ENCODE assay signal across 26 mouse cellular contexts in genomic region chr10:19969831-19970460, GRCm38 (mm10). TPM values are rescaled to one million over a fixed set of nuclear protein-coding genes. Genes with fewer than 3 reads are reported as not detected.
A peak's percentile ranks its signal among the peaks of the same experiment; 100 is the strongest.
DNase-seq lines count a peak whose midpoint lies in the region; ATAC-seq lines count a peak whose summit lies in the region.
"Had no signal": no experiment of that assay in that cellular context is flagged by ENCODE, and none has a peak within 500 bp of the region (broad histone marks: within the 10 kb centered on the region; RNA-seq: fewer than 3 reads in every experiment).

No protein-coding gene starts in this region.

- H3K27ac ChIP-seq in heart, embryonic 10.5 days, result no peak overlapping the region
- H3K27ac ChIP-seq in kidney, embryonic 15.5 days, result no peak overlapping the region
- H3K27ac ChIP-seq: embryonic facial prominence, embryonic 10.5 days; embryonic facial prominence, embryonic 13.5 days; forebrain, embryonic 12.5 days; forebrain, embryonic 15.5 days; heart, adult 2 months; hindbrain, embryonic 13.5 days; intestine, embryonic 15.5 days had no signal

- H3K4me3 ChIP-seq in heart, embryonic 10.5 days, result no peak overlapping the region
- H3K4me3 ChIP-seq in kidney, embryonic 15.5 days (replicated peaks), result no peak overlapping the region
- H3K4me3 ChIP-seq: embryonic facial prominence, embryonic 10.5 days; embryonic facial prominence, embryonic 13.5 days; erythroblast, embryonic 14.5 days; forebrain, embryonic 12.5 days; forebrain, embryonic 15.5 days; heart, adult 2 months; hindbrain, embryonic 13.5 days; intestine, embryonic 15.5 days had no signal

- no peak overlapping the region for H3K4me2 ChIP-seq in kidney, embryonic 15.5 days
- H3K4me2 ChIP-seq: embryonic facial prominence, embryonic 13.5 days; forebrain, embryonic 12.5 days; forebrain, embryonic 15.5 days; heart, embryonic 11.5 days; hindbrain, embryonic 13.5 days; intestine, embryonic 15.5 days had no signal

- H3K4me1 ChIP-seq in heart, embryonic 10.5 days, result peaks cover 15% of the 10 kb centered on the region
- peaks cover 19% of the 10 kb centered on the region for H3K4me1 ChIP-seq in kidney, embryonic 15.5 days
- H3K4me1 ChIP-seq: forebrain, embryonic 12.5 days; forebrain, embryonic 15.5 days; hindbrain, embryonic 13.5 days had no signal

- ATAC-seq in kidney, embryonic 15.5 days (replicated peaks; ENCODE audit: low FRiP score), result 0 out of 2 replicates have a peak, but pooled peaks have one; percentile 40
- no peak for ATAC-seq in monocyte, adult 5-6 weeks (replicated peaks; ENCODE audit: insufficient number of reproducible peaks, low FRiP score, low TSS enrichment, poor library complexity, severe bottlenecking)
- ATAC-seq: forebrain, embryonic 15.5 days; intestine, embryonic 15.5 days had no signal

- no peaks in the 10 kb centered on the region for H3K9me3 ChIP-seq in heart, embryonic 10.5 days
- H3K9me3 ChIP-seq in kidney, embryonic 15.5 days (replicated peaks), result no peaks in the 10 kb centered on the region
- H3K9me3 ChIP-seq: embryonic facial prominence, embryonic 10.5 days; embryonic facial prominence, embryonic 13.5 days; forebrain, embryonic 12.5 days; forebrain, embryonic 15.5 days; G1E; hindbrain, embryonic 13.5 days; intestine, embryonic 15.5 days had no signal

- DNase-seq in heart, adult 11 months, result peak; percentile 73
- DNase-seq in heart, embryonic 10.5 days (ENCODE audit: low spot score), result no peak
- DNase-seq in kidney, adult 8-10 months, result no peak
- DNase-seq in Muller cell, postnatal 12 days (ENCODE audit: inconsistent ontology term), result peak; percentile 55
- DNase-seq: adrenal gland, adult 8-10 months; adrenal gland, postnatal 25 days; B cell, adult 2 months; cerebellum, adult 18-20 months; cerebellum, adult 9-11 months; cerebellum, postnatal 36 days; embryo, embryonic 11 days; gastrocnemius, postnatal 25 days; heart, adult 2 months; kidney, adult 11 months had no signal

- 89% methylated on average over 14 of the region's 14 CpGs for WGBS in heart, embryonic 10.5 days
- 76% methylated on average over 14 of the region's 14 CpGs for WGBS in kidney, embryonic 15.5 days

- no peaks in the 10 kb centered on the region for H3K36me3 ChIP-seq in heart, embryonic 10.5 days
- no peaks in the 10 kb centered on the region for H3K36me3 ChIP-seq in kidney, embryonic 15.5 days
- H3K36me3 ChIP-seq: embryonic facial prominence, embryonic 10.5 days; embryonic facial prominence, embryonic 13.5 days; forebrain, embryonic 12.5 days; forebrain, embryonic 15.5 days; G1E; hindbrain, embryonic 13.5 days; intestine, embryonic 15.5 days had no signal

- H3K9ac ChIP-seq in kidney, embryonic 15.5 days, result no peak overlapping the region
- H3K9ac ChIP-seq: embryonic facial prominence, embryonic 13.5 days; forebrain, embryonic 12.5 days; forebrain, embryonic 15.5 days; hindbrain, embryonic 13.5 days; intestine, embryonic 15.5 days had no signal

- H3K27me3 ChIP-seq in heart, embryonic 10.5 days (ENCODE audit: insufficient read depth, poor library complexity, severe bottlenecking), result no peaks in the 10 kb centered on the region
- no peaks in the 10 kb centered on the region for H3K27me3 ChIP-seq in kidney, embryonic 15.5 days
- H3K27me3 ChIP-seq: CH12.LX; embryonic facial prominence, embryonic 13.5 days; forebrain, embryonic 12.5 days; forebrain, embryonic 15.5 days; hindbrain, embryonic 13.5 days; intestine, embryonic 15.5 days had no signal

RNA-seq across cellular contexts. Expression of gene Map3k5, which starts 35.7 kb away (rescaled TPM):
- polyA plus RNA-seq in heart, embryonic 10.5 days (2016; fragmentation: Nextera tagmentation; extraction: Ambion mirVana), result 2.4 and 2.6 TPM in 2 replicates
- polyA plus RNA-seq in kidney, embryonic 15.5 days (2015; fragmentation: Nextera tagmentation; extraction: Ambion mirVana), result 2.7 and 3.0 TPM in 2 replicates
- total RNA-seq in monocyte, adult 5-6 weeks (2017), result 85.0 to 99.2 TPM (median 85.5 TPM) in 3 replicates
- polyA plus RNA-seq: erythroblast, embryonic 14.5 days had no signal

Comparison
In these comparisons a context has a peak if more than half of its experiments do, and no peak if none do; other contexts are left out.
1. DNase-seq: peak in heart, adult 11 months (single experiment) and Muller cell, postnatal 12 days (single experiment); none in heart, embryonic 10.5 days (single experiment) and kidney, adult 8-10 months (0 of 2).